Mouse (Mus musculus) hindbrain, embryonic 16.5 days (tissue): ENCODE results near the gene Ascc2. TPM values are rescaled to one million over a fixed set of nuclear protein-coding genes. Genes with fewer than 3 reads are reported as not detected.
A peak's percentile ranks its signal among the peaks of the same experiment; 100 is the strongest.

Experiments
- ATAC-seq: fragments of 200-750 bp; cut with Nextera tagmentation; 2 replicates; pipeline ENCODE4 v1.8.0; 2017; ENCODE audit warnings: moderate TSS enrichment, moderate library complexity
- H3K27ac ChIP-seq: fragments of 300-500 bp; sonication (generic); 2 replicates; pipeline ENCODE4 v1.5.1; 2014; ENCODE audit warnings: low read depth, mild to moderate bottlenecking, control low read depth, low read length, moderate library complexity
- H3K27me3 ChIP-seq: fragments of 300-500 bp; sonication (generic); replicated peaks from 2 replicates; pipeline ENCODE4 v1.6.1; 2014; ENCODE audit warnings: low read length; ENCODE audit not compliant: control insufficient read depth, insufficient read depth
- H3K36me3 ChIP-seq: fragments of 300-500 bp; sonication (generic); 2 replicates; pipeline ENCODE4 v1.6.1; 2014; ENCODE audit warnings: mild to moderate bottlenecking, low read length, moderate library complexity, mixed read lengths; ENCODE audit not compliant: control insufficient read depth, insufficient read depth
- H3K4me1 ChIP-seq: fragments of 300-500 bp; sonication (generic); 2 replicates; pipeline ENCODE4 v1.6.1; 2014; ENCODE audit warnings: low read depth, low read length; ENCODE audit not compliant: control insufficient read depth, insufficient read depth
- H3K4me2 ChIP-seq: fragments of 300-500 bp; sonication (generic); 2 replicates; pipeline ENCODE4 v1.6.1; 2014; ENCODE audit warnings: mild to moderate bottlenecking, low read length, control low read depth, moderate library complexity
- H3K4me3 ChIP-seq: fragments of 300-500 bp; sonication (generic); 2 replicates; pipeline ENCODE4 v1.5.1; 2014; ENCODE audit warnings: mild to moderate bottlenecking, low read length, control low read depth, moderate library complexity
- H3K9ac ChIP-seq: fragments of 300-500 bp; sonication (generic); 2 replicates; pipeline ENCODE4 v1.6.1; 2014; ENCODE audit warnings: low read depth, mild to moderate bottlenecking, control low read depth, low read length, moderate library complexity
- H3K9me3 ChIP-seq: fragments of 300-500 bp; sonication (generic); 2 replicates; pipeline ENCODE4 v1.6.1; 2014; ENCODE audit warnings: mild to moderate bottlenecking, low read length, moderate library complexity; ENCODE audit not compliant: control insufficient read depth
- WGBS: fragments of 180-500 bp; shearing (Covaris S2); extraction: QIAGEN DNeasy Blood & Tissue Kit; methylation state at CpG from one replicate; pipeline ENCODE4 v1.1.7; 2014; 5-methylcytosine and 5-hydroxymethylcytosine counted together
- polyA plus RNA-seq: library from polyadenylated mRNA; unstranded; fragments of >200 nt; fragmentation: Nextera tagmentation; extraction: Ambion mirVana; gene quantifications from 2 replicates; pipeline ENCODE4 v1.2.1, GENCODE M21; 2015

Gene Ascc2
- polyA plus RNA-seq, 1 experiment from 2014 or later, result 18.4 TPM

DNA sequence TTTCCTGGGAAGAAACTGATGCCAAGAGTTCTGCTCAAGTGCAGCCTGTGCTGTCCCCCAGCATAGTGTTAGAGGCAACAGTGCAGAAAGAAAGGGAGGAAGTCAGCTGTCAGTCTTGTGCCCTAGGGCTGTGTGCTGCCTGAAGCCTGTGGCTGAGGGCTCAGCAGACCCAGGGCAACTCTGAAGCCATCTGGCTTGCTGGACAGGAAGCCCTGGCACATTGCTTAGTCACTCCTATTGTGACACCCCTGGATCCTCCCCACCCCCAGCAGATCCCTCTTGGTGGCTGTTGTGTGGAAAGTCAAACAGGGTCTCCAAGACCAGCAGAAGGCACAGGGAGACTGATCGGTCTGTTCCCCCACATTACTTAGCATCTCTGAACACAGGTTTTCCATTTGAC, 37.0 kb downstream of the Ascc2 start:
- Histone ChIP-seq H3K27ac (no peak overlapping the region), H3K9me3 (no peaks in the 10 kb centered on the region), H3K27me3 (no peaks in the 10 kb centered on the region), H3K4me3 (no peak overlapping the region), H3K9ac (no peak overlapping the region), H3K36me3 (peaks cover 14% of the 10 kb centered on the region), H3K4me1 (peaks cover 5% of the 10 kb centered on the region), H3K4me2 (no peak overlapping the region)
- 86% methylated on average over 1 of the region's 1 CpGs for WGBS
- no peak for ATAC-seq

DNA sequence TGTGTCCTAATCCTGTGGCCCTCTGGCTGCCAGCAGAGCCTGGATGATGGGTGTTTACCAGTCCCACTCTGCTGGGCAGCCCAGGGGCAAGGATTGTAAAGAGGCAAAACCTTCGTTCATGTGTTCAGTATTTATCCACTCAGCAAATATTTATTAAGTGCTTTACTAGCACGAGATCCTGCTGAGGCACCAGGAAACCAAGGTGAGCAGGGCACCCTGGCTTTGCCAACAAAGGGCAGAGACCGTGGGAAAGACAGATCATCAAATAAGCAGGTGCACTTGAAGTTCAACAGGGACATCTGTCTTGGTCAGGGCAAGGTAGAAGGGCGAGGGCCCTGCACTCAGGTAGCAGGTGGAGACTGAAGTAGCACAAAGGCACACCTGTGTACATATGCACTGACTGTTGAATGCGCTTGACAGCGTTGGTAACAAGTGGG, 37.6 kb downstream of the Ascc2 start:
- 91% methylated on average over 6 of the region's 6 CpGs for WGBS
- Histone ChIP-seq H3K9me3 (no peaks in the 10 kb centered on the region), H3K4me1 (peaks cover 5% of the 10 kb centered on the region), H3K9ac (no peak overlapping the region), H3K27ac (no peak overlapping the region), H3K27me3 (no peaks in the 10 kb centered on the region), H3K36me3 (peaks cover 14% of the 10 kb centered on the region), H3K4me3 (no peak overlapping the region), H3K4me2 (no peak overlapping the region)
- ATAC-seq, result no peak

DNA sequence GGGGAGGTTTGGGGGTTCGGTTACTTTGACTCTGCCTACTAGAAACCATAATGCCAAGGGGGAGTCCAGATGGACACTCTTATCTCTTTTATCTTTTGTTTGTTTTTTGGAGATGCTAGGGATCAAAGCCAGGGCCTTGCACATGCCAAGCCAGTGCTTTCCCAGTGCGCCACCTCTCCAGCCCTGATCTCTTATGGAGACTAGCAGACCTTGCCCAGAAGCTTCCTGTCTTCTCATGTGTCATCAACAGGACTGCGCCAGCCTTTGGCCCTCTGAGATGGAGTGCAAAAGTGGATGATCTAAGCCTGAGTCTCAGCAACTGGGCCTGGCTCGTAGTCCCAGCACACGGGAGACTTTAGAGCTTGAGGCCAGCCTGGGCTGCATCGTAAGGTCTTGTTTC, 38.1 kb downstream of the Ascc2 start:
- Histone ChIP-seq H3K9ac (no peak overlapping the region), H3K36me3 (peaks cover 14% of the 10 kb centered on the region), H3K27ac (no peak overlapping the region), H3K4me1 (peaks cover 5% of the 10 kb centered on the region), H3K27me3 (no peaks in the 10 kb centered on the region), H3K9me3 (no peaks in the 10 kb centered on the region), H3K4me3 (no peak overlapping the region), H3K4me2 (no peak overlapping the region)
- ATAC-seq, result no peak
- 94% methylated on average over 6 of the region's 6 CpGs for WGBS

DNA sequence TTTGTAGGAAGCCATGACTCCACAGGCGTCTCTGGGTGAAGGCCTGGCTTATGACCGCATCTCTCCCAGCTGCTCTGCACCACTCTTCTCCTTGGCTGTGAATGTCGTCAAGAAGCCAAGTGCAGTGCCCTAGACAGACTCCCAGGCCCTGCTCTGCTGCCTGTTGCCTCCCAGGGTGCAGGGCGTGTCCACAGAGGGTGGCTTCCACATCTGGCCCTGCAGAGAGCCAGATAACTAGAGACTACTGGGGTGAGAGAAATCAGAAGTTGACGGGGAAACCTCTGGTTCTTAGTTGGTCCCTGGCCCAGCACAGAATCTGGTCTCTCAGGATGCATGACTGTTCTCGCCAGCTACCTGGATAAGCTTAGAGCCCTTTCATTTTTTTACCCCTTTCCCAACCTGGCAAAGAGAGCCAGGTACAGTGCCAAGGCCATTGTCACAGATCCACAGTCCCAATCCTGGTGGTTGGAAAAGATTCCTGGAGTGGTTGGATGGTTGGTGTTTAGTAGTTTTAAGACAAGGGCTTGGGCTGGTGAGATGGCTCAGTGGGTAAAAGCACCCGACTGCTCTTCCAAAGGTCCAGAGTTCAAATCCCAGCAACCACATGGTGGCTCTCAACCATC, 39.8 kb downstream of the Ascc2 start:
- Histone ChIP-seq H3K27ac (no peak overlapping the region), H3K27me3 (no peaks in the 10 kb centered on the region), H3K4me3 (no peak overlapping the region), H3K9ac (no peak overlapping the region), H3K36me3 (peaks cover 27% of the 10 kb centered on the region), H3K9me3 (no peaks in the 10 kb centered on the region), H3K4me1 (peaks cover 5% of the 10 kb centered on the region), H3K4me2 (no peak overlapping the region)
- no peak for ATAC-seq
- WGBS, result 87% methylated on average over 7 of the region's 7 CpGs

DNA sequence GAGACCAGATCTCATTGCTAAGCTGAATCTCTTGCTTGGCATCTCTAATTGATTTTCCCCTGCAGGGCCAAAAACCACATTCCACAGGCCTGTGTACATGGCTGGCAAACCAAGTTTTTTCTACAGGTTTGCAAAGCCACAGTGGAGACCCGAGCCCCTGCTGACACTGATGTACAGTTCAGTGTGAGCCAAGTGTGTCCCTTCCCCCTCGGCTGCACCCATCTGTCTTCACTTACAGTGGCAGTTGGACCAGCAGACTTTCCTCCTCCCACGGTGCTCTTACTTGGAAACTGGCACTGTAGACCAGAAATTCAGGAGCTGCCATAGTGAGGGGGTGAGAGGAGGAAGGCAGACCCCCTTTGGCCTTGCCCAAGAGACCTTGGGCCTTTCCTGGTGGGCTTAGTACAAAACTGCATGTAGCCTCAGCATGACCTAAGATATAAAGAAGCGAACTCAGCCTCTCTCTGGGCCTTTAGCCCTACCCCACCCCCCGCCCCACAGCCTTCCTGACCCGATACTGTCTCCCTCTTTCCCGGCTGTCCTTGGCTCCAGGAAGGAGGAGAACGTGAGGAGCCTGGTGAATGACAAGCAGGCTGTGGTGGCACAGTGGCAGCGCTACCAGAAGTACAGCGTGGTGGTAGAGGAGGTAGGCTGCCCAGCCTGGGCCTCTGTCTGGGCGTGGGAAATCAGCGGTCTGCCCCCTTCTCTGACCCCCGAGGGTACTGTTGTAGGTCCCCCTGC, 41.3 kb downstream of the Ascc2 start:
- Histone ChIP-seq H3K9me3 (no peaks in the 10 kb centered on the region), H3K4me3 (no peak overlapping the region), H3K4me2 (no peak overlapping the region), H3K4me1 (peaks cover 5% of the 10 kb centered on the region), H3K36me3 (peaks cover 39% of the 10 kb centered on the region), H3K27ac (peak overlapping the region; percentile 19; the same call in 1 of the 2 replicates), H3K27me3 (no peaks in the 10 kb centered on the region), H3K9ac (no peak overlapping the region)
- WGBS, result 64% methylated on average over 13 of the region's 13 CpGs
- ATAC-seq, result peak; percentile 71

DNA sequence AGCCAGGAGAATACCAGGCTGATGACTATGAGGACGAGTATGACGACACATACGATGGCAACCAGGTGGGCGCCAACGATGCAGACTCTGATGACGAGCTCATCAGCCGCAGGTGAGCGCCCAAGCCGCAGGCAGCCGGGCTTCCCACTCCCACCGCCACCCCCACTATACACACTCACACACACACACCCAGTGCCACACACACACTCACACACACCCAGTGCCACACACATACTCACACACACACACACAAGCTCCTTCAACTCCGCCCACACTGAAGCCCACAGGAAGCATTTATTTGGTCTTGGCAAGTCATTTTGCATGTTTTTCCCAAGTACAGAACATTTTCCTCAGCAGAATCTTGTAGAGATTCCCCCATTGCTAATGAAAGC, 41.9 kb downstream of the Ascc2 start:
- Histone ChIP-seq H3K4me3 (no peak overlapping the region), H3K27me3 (no peaks in the 10 kb centered on the region), H3K9me3 (no peaks in the 10 kb centered on the region), H3K4me2 (no peak overlapping the region), H3K4me1 (peaks cover 5% of the 10 kb centered on the region), H3K9ac (no peak overlapping the region), H3K27ac (no peak overlapping the region), H3K36me3 (peaks cover 39% of the 10 kb centered on the region)
- 91% methylated on average over 12 of the region's 12 CpGs for WGBS
- ATAC-seq, result no peak

DNA sequence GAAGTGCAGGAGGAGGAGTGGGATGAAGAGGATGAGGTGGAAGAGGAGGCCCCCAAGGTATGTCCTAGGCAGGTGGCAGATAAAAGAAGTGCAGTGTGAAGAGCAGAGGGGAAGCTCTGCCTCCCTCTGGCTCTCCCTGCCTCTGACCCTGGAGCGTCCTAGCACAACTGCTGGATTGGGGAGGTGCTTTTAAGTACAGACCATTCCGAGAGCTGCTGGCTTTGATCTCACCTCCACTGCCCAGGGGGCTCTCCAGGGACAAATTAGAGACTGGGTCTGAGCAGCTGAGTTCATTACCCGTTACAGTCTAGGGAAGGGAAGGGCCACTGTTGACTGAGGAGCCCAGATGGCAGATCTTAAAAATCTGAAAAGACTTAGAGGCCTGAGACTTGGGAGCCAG, 42.6 kb downstream of the Ascc2 start:
- Histone ChIP-seq H3K4me1 (peaks cover 5% of the 10 kb centered on the region), H3K4me3 (no peak overlapping the region), H3K9me3 (no peaks in the 10 kb centered on the region), H3K27ac (no peak overlapping the region), H3K27me3 (no peaks in the 10 kb centered on the region), H3K36me3 (peaks cover 34% of the 10 kb centered on the region), H3K4me2 (no peak overlapping the region), H3K9ac (no peak overlapping the region)
- no peak for ATAC-seq
- WGBS, result 53% methylated on average over 3 of the region's 3 CpGs

DNA sequence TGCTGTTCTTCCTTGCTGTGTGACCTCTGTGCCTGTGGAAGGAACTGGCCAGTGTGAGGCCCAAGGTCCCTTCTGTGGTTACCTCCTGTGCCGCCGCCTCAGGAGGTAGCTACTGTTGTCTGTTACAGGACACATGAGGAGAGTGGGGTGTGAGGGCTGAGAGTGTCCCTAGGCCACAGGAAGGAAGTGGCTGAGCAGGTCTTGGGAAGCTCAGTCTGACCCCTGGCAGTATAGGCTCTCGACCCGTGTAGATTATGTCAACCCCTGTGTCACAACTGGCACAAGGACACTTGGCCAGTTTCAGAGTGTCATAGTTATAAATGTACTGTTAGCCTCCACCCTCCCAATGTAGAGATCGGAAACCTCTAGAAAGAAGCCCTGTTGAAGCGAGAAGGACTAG, 46.0 kb downstream of the Ascc2 start:
- no peak for ATAC-seq
- Histone ChIP-seq H3K27me3 (no peaks in the 10 kb centered on the region), H3K9me3 (no peaks in the 10 kb centered on the region), H3K27ac (no peak overlapping the region), H3K4me2 (no peak overlapping the region), H3K9ac (no peak overlapping the region), H3K4me3 (no peak overlapping the region), H3K36me3 (peaks cover 27% of the 10 kb centered on the region; the same call in 1 of the 2 replicates), H3K4me1 (peaks cover 5% of the 10 kb centered on the region)
- WGBS, result 91% methylated on average over 6 of the region's 6 CpGs

DNA sequence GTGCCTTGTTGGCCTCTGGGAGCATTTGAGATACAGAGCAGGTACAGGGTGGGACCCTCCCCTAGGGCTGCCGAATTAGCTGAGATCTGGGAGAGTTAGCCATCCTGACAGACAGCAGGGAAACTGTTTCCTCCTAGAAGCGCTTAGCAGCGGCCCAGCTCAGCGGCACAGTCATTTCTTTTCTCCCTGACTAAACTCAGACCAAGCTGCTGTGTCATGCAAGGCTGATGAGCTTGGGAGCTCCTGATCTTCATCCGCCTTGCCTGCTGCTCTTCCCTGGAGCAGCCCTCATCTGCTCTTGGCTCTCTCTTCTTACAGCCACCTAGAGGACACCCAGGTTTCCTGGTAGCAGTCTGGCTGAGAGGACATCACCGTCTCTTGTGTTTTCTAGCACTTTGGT, 46.6 kb downstream of the Ascc2 start:
- ATAC-seq, result no peak
- Histone ChIP-seq H3K9me3 (no peaks in the 10 kb centered on the region), H3K4me1 (no peaks in the 10 kb centered on the region), H3K4me2 (no peak overlapping the region), H3K36me3 (peaks cover 27% of the 10 kb centered on the region; the same call in 1 of the 2 replicates), H3K4me3 (no peak overlapping the region), H3K9ac (no peak overlapping the region), H3K27me3 (no peaks in the 10 kb centered on the region), H3K27ac (no peak overlapping the region)
- 68% methylated on average over 6 of the region's 6 CpGs for WGBS
